Mouse (Mus musculus): Measurements from ENCODE around the gene Sec14l1. TPM values are rescaled to one million over a fixed set of nuclear protein-coding genes. Genes with fewer than 3 reads are reported as not detected.

Gene Sec14l1
- polyA plus RNA-seq, 1 experiment: 133 TPM

DNA sequence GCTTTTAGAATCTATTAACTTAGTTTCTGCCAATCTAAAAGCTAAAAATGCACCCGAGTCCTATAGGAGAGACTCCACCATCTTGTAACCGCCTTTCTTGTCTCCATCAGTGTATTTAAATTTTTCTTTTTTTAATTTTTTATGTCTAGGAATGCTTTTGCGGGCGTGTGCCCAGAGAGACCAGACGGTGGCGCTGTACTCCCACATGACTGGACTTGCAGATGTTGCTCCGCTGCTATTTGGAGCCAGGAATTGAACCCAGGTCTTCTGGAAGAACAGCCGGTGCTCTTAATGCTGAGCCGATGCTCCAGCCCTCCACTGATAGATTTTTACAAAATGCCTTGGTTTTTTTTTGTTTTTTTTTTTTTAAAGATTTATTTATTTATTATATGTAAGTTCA is 41.5 kb upstream of the Sec14l1 start:
- no peaks in the 10 kb centered on the region for H3K27me3 ChIP-seq (ENCODE audit: control insufficient read depth, insufficient read depth, low read length)
- H3K36me3 ChIP-seq (ENCODE audit: control insufficient read depth, insufficient read depth, low read length): no peaks in the 10 kb centered on the region
- TF ChIP-seq CTCF (IDR thresholded peaks at IDR 0.05; ENCODE audit: control insufficient read depth, insufficient read depth, insufficient replicate concordance, low read depth, low read length) (no peak), POLR2A (IDR thresholded peaks at IDR 0.05; ENCODE audit: control insufficient read depth, low read depth, low read length) (no peak)
- H3K4me1 ChIP-seq (ENCODE audit: control insufficient read depth, insufficient read depth, low read length): peaks cover 14% of the 10 kb centered on the region
- no peak overlapping the region for H3K27ac ChIP-seq (ENCODE audit: control insufficient read depth, insufficient read depth, low read depth, low read length)
- no peak overlapping the region for H3K4me3 ChIP-seq (ENCODE audit: control insufficient read depth, low read depth, low read length)

DNA sequence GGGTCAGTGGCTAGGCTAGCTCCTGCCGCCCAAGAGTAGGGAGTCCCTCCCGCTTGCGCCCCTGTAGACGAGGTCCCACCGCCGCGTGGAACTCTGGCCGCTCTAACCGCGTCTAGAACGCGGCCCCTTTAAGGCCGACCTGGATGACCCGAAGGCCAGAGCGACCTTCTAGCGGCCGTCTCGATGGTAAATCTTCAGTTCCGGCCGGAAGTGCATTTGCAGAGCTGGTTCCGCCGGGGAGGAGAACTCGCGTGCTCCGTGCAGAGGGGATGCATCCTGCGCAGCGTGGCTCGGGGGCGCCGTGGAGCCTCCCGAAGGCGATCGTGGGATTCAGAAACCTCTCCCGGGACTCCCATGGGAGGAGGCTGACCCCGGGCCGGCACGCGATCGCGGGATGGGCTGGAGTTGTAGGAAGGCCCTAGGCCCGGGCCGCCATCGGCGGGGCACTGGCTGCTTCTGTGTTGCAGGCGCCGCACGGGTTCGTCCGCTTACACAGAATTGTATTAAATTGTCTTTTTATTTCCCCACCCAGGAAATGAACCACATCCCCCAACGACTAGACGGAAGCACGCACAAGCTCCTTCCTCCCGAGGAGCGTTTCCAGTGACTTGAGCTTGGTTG is 38.3 kb upstream of the Sec14l1 start:
- Histone ChIP-seq H3K4me1 (ENCODE audit: control insufficient read depth, insufficient read depth, low read length) (peaks cover 17% of the 10 kb centered on the region), H3K4me3 (ENCODE audit: control insufficient read depth, low read depth, low read length) (peak overlapping the region; percentile 94), H3K36me3 (ENCODE audit: control insufficient read depth, insufficient read depth, low read length) (no peaks in the 10 kb centered on the region), H3K27me3 (ENCODE audit: control insufficient read depth, insufficient read depth, low read length) (no peaks in the 10 kb centered on the region), H3K27ac (ENCODE audit: control insufficient read depth, insufficient read depth, low read depth, low read length) (peak overlapping the region; percentile 49)
- peak; percentile 80 for TF ChIP-seq POLR2A (IDR thresholded peaks at IDR 0.05; ENCODE audit: control insufficient read depth, low read depth, low read length)
- TF ChIP-seq CTCF (IDR thresholded peaks at IDR 0.05; ENCODE audit: control insufficient read depth, insufficient read depth, insufficient replicate concordance, low read depth, low read length): no peak

DNA sequence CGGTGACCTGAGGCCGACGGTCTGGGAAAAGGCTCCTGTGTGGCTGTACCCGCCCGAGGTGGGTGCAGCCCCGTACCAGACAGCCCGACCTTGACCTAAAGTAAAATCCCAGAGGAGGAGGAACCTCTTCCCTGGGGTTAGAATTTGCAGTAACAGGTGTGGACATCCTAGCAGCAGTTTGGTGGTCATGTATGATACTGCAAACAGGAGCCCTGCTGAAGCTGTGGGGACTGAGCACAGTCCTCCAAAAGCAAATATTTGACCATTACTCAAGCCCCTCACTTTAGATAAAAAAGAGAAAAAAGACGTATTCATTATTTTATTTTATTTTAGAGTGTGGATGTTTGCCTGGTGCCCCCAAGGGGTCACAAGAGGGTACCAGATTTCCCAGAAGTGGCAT is 37.7 kb upstream of the Sec14l1 start:
- H3K27ac ChIP-seq (ENCODE audit: control insufficient read depth, insufficient read depth, low read depth, low read length): peak overlapping the region; percentile 14; the same call in 1 of the 2 replicates
- no peak for TF ChIP-seq CTCF (IDR thresholded peaks at IDR 0.05; ENCODE audit: control insufficient read depth, insufficient read depth, insufficient replicate concordance, low read depth, low read length)
- no peak for TF ChIP-seq POLR2A (IDR thresholded peaks at IDR 0.05; ENCODE audit: control insufficient read depth, low read depth, low read length)
- no peaks in the 10 kb centered on the region for H3K36me3 ChIP-seq (ENCODE audit: control insufficient read depth, insufficient read depth, low read length)
- no peaks in the 10 kb centered on the region for H3K27me3 ChIP-seq (ENCODE audit: control insufficient read depth, insufficient read depth, low read length)
- peaks cover 20% of the 10 kb centered on the region for H3K4me1 ChIP-seq (ENCODE audit: control insufficient read depth, insufficient read depth, low read length)
- H3K4me3 ChIP-seq (ENCODE audit: control insufficient read depth, low read depth, low read length): peak overlapping the region; percentile 94

DNA sequence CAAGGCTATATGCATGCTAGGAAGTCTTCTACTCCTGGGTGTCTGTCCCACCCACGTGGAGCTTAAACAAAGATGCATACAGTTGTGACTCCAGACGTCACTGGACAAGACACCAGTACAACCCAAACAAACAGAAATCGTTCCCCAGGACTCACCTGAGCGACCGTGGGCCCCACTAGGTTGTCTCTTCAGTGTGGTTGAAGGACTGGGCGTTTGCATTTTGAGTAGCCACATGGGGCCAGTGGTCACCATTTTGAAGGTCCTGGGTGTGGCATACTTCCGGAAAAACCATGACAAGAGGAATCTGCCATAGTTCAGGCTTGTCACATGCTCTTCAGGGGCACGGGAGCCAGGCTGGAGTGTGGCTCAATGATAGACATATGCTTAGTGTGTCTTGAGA is 37.1 kb upstream of the Sec14l1 start:
- TF ChIP-seq POLR2A (IDR thresholded peaks at IDR 0.05; ENCODE audit: control insufficient read depth, low read depth, low read length): no peak
- TF ChIP-seq CTCF (IDR thresholded peaks at IDR 0.05; ENCODE audit: control insufficient read depth, insufficient read depth, insufficient replicate concordance, low read depth, low read length): no peak
- Histone ChIP-seq H3K4me1 (ENCODE audit: control insufficient read depth, insufficient read depth, low read length) (peaks cover 25% of the 10 kb centered on the region), H3K4me3 (ENCODE audit: control insufficient read depth, low read depth, low read length) (no peak overlapping the region), H3K27me3 (ENCODE audit: control insufficient read depth, insufficient read depth, low read length) (no peaks in the 10 kb centered on the region), H3K27ac (ENCODE audit: control insufficient read depth, insufficient read depth, low read depth, low read length) (no peak overlapping the region), H3K36me3 (ENCODE audit: control insufficient read depth, insufficient read depth, low read length) (no peaks in the 10 kb centered on the region)

DNA sequence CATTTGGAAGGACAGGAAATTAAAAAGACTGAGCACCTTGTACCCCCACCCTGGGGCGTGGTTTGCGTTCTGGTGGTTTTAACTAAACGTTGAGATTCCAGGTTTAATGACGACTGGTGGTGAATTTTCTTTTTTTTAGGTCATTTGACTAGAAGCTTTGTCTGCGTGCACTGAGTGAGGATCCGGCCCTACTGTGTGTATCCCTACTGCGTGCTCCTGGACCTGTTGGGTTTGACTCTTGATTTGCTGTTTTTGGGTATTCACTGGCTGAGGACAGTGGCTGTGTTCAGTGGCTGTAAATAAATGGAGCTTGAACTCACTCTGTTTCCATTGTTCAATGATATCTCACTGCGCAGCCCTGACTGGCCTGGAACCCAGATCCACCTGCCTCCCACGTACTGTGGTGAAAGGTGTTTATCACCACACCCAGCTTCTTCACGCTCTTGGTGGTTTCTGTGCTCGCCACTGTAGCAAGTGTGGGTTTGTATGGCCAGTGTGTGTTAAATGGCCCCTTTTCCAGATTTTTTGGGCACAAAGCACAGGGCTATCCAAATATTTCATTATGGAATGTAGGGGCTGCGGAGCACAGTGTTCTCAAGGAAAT is 36.2 kb upstream of the Sec14l1 start:
- Histone ChIP-seq H3K4me1 (ENCODE audit: control insufficient read depth, insufficient read depth, low read length) (peaks cover 32% of the 10 kb centered on the region), H3K27me3 (ENCODE audit: control insufficient read depth, insufficient read depth, low read length) (no peaks in the 10 kb centered on the region), H3K36me3 (ENCODE audit: control insufficient read depth, insufficient read depth, low read length) (no peaks in the 10 kb centered on the region), H3K4me3 (ENCODE audit: control insufficient read depth, low read depth, low read length) (no peak overlapping the region), H3K27ac (ENCODE audit: control insufficient read depth, insufficient read depth, low read depth, low read length) (no peak overlapping the region)
- TF ChIP-seq POLR2A (IDR thresholded peaks at IDR 0.05; ENCODE audit: control insufficient read depth, low read depth, low read length): no peak
- no peak for TF ChIP-seq CTCF (IDR thresholded peaks at IDR 0.05; ENCODE audit: control insufficient read depth, insufficient read depth, insufficient replicate concordance, low read depth, low read length)

DNA sequence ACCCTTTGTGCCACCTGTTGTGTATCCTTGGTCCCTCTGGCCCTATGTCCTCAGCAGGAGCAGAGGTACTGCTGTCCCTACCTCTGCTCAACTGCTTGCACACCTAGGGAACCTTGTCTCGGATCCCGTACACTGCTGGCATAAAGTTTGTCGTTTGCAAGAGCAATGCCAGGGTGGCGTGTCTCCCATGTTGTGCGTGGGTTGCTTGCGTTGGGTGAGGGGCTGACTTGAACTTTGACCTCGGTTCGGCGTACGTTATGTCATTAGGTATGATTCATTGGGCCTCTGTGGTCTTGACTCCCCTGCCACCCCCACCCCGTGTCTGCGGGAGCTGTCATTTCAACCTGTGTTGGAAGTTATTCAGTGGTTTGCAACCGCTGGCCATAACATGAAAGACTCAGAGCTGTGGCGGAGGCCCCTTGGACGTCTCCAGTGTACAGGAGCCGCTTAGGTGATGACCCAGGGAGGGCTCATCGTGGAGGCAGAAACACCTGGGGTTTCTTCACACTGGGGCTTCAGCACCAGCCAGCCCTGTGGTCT is 35.2 kb upstream of the Sec14l1 start:
- H3K36me3 ChIP-seq (ENCODE audit: control insufficient read depth, insufficient read depth, low read length): no peaks in the 10 kb centered on the region
- TF ChIP-seq POLR2A (IDR thresholded peaks at IDR 0.05; ENCODE audit: control insufficient read depth, low read depth, low read length) (0 out of 2 replicates have a peak, but pooled peaks have one; percentile 6), CTCF (IDR thresholded peaks at IDR 0.05; ENCODE audit: control insufficient read depth, insufficient read depth, insufficient replicate concordance, low read depth, low read length) (no peak)
- H3K27ac ChIP-seq (ENCODE audit: control insufficient read depth, insufficient read depth, low read depth, low read length): no peak overlapping the region
- no peak overlapping the region for H3K4me3 ChIP-seq (ENCODE audit: control insufficient read depth, low read depth, low read length)
- peaks cover 34% of the 10 kb centered on the region for H3K4me1 ChIP-seq (ENCODE audit: control insufficient read depth, insufficient read depth, low read length)
- H3K27me3 ChIP-seq (ENCODE audit: control insufficient read depth, insufficient read depth, low read length): no peaks in the 10 kb centered on the region

DNA sequence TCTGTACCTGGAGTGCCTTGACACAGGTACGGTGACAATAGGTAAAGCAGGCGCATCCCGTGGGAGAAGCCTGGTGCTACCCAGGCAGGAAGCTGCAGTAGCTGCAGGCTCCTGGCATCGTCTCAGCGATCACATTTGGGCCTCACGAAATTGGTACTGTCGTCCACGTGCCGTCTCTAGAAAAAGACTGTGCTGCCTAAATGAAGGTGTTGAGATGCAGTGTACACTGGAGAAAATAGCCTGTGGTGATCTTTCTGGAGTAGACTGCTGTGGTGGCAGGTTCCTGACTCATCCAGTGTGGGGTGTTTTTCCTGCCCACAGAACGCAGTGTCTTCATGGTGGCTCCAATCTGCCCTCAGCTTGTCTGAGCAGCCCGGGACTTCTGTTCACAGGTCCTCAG is 34.8 kb upstream of the Sec14l1 start:
- no peaks in the 10 kb centered on the region for H3K27me3 ChIP-seq (ENCODE audit: control insufficient read depth, insufficient read depth, low read length)
- no peak for TF ChIP-seq POLR2A (IDR thresholded peaks at IDR 0.05; ENCODE audit: control insufficient read depth, low read depth, low read length)
- TF ChIP-seq CTCF (IDR thresholded peaks at IDR 0.05; ENCODE audit: control insufficient read depth, insufficient read depth, insufficient replicate concordance, low read depth, low read length): no peak
- H3K36me3 ChIP-seq (ENCODE audit: control insufficient read depth, insufficient read depth, low read length): no peaks in the 10 kb centered on the region
- H3K4me3 ChIP-seq (ENCODE audit: control insufficient read depth, low read depth, low read length): no peak overlapping the region
- H3K27ac ChIP-seq (ENCODE audit: control insufficient read depth, insufficient read depth, low read depth, low read length): no peak overlapping the region
- peaks cover 34% of the 10 kb centered on the region for H3K4me1 ChIP-seq (ENCODE audit: control insufficient read depth, insufficient read depth, low read length)

All from testis, adult 2 months (tissue).